Mouse (Mus musculus): Measurements from ENCODE around the gene Cops4.

The Cops4 gene

DNA sequence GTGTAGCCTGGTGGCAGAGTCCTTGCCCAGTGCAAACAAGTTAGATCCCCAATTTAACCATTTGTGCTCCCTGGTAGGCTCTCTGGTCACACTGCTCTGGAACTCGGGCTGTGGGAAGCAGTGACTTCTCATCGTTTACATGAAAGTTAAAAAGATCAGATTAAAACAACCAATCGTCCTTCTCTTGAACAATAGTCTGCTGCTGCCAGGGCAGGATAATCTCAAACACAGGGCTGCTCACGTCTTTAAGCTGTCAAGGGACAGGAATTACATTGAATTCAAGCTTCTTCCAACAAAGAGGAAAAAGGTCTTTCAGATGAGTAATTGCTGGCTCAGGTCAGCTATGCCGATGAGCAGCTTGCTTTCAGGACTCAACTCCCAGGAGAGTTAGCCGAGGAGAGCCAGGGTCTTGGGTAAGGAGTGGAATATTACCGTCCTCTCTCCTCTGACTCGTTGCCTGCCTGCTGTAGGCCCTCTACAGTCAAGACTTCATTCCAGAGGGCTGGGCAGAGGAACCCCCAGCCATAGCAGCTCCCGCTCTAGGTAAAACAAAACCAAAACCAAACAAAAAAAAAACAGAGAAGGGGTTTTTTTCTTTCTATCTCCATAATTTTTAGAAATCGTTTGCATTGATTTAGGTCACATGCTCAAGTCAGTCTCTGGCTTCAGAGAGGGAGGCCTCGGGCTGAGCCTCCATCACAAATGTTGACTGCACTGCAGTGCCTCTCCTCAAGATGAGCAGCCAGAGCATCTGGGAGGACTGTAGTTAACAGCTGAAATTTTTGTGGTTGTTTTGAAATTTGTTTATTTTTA, 63.7 kb downstream of the Cops4 start:
- DNase-seq: no peak

DNA sequence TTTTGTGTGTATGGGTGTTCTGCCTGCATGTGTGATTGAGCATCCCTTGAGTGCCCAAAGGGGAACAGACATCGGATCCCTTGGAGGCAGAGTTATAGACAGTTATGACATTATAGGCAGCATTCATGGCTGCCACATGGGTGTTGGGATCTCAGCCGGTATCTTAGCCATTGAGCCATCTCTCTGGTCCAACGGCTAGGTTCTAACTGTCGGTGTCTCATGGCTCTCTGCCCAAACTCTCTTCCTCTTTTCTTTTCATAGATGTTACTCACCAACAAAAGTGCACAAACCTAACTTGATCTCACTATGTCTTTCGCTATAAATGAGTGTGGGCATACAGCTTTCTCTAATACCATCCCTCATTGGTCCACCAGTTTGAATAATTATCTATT, 64.3 kb downstream of the Cops4 start:
- no peak for DNase-seq

DNA sequence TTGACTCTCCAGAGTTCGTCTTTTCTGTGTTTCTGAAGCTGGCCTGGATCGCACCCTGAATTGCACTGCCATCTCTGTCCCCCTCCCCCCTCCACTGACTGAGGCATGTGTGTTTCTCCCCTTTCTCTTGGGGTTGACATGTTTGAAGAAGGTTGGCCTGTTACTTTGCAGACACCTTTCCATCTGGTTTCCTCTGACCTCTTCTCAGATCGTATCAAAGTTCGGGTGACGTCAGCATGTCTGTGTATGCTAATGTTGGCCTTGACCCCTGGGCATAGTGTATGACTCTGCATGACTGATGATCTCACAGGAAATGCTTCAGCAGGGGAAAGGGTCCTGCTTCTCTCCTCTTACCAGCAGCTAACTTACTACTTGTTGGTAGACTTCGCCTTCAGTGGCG, 65.0 kb downstream of the Cops4 start:
- DNase-seq: no peak

GRCm38 (mm10) chr5:100585206-100585644, 67.1 kb downstream of the Cops4 start:
- no peak for DNase-seq

DNA sequence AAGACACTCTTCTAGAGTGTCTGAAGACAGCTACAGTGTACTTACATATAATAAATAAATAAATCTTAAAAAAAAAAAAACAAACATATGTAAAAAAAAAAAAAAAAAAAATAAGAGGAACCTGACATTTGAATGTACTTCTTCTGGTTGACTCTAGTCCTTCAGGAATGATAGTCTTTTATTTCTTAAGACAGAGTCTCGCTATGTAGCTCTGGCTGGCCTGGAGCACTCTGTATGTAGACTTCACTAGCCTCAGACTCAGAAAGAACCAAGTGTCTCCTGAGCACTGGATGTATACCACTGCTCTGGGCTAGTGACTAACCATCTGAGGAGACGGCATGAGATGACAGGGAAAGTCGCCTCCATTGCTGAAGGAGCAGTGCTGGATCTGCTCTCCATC, 67.5 kb downstream of the Cops4 start:
- no peak for DNase-seq

DNA sequence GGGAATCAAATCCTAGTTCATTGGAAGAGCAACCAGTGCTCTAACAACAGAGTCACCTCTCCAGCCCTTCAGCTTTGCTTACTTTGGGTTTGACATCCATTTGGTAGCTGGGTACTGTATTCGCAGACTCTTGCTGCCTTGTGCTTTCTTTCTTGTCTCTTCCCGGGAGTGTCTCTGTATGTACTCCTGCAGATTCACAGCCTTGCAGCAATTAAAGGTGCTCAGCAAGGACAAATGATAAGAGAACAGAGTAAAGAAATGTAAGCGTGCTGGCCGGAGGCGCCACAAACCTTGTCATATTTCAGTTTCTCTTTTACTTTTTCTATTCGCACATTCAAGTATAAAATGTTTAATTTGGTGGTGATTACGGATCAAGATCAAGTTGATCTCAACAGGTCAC, 69.0 kb downstream of the Cops4 start:
- no peak for DNase-seq

DNA sequence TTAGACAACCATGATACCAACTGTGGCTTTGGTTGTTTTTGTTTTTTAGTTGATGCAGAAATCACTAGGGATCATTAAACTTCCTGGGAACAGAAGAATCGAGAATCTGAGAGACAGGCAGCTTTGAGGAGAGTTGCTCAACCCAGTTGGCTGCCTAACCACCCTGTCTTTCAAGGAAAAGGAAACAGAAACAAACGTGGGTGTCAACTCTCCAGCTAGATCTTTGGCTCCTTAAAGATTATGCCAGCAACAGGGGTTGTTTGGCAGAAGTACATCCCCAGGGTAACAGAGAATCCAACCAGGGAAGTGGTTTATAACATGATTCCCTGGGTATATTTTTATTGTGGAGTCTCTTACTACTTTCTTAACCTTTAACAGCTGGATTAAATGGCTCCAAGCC, 69.5 kb downstream of the Cops4 start:
- no peak for DNase-seq

DNA sequence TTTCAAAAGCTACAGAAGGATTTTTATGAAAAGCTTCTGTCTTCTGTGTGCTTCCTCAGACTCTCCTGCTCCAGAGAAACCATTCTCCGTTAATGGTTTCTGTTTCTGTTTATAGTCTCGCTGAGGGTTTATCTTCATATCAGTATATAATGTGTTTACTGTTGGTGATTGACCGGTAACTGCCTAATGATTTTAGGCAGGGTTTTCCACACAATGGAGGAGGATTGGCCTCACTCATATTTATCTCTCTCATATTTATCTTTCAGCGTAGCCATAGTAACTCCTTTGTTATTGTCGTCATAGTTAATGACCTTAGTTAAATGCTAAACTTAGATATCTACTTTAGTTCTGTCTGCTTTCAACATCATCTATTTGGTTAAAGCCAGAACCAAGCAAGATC, 72.4 kb downstream of the Cops4 start:
- DNase-seq: no peak

- no peak for DNase-seq
These were observed 76.8 kb downstream of the Cops4 start for GRCm38 (mm10) chr5:100594803-100595467.

- DNase-seq: no peak
These were observed 77.9 kb downstream of the Cops4 start for GRCm38 (mm10) chr5:100595999-100596398.
